Mouse (Mus musculus): Measurements from ENCODE around the gene Wdfy3.
A peak's percentile ranks its signal among the peaks of the same experiment; 100 is the strongest.

DNA sequence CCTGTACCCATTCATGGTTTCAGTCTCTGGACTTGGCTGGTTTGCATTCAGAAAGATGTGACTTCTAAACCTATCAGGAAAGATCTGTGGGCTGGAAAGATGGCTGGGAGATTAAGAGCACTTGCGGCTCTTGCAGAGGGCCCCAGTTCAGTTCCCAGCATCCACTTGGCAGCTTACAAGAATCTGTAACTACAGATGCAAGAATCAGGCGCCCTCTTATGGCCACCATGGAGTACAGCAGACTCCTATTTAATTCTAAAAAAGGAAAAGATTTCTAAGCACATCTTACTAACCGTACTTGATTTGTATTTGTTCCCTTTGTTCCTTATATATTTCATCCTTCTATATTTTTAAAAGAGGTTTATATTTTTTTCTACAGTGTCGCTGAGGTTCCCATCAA is 137.7 kb downstream of the Wdfy3 start:
- TF ChIP-seq CTCF (IDR thresholded peaks at IDR 0.05; ENCODE audit: low read depth) (peak; percentile 46), EP300 (IDR thresholded peaks at IDR 0.05; ENCODE audit: low read depth) (no peak)
